Mouse (Mus musculus) brain, embryonic 14.5 days (tissue): ENCODE results near the gene Gm13283.
"Not testable (repeated sequence)": the region's sequence is repeated elsewhere in the genome, so short reads cannot be mapped to it uniquely, and the experiment has no call there.

Experiments used
- CTCF ChIP-seq: fragments of 200-500 bp; IDR thresholded peaks from 2 replicates; pipeline ENCODE4 v1.5.1; 2012; ENCODE audit warnings: inconsistent platforms, mild to moderate bottlenecking, moderate library complexity, borderline replicate concordance; ENCODE audit not compliant: insufficient read depth, insufficient read length; ENCODE audit errors: extremely low read depth
- POLR2A ChIP-seq: fragments of 200-500 bp; IDR thresholded peaks from 2 replicates; pipeline ENCODE4 v1.6.1; 2012; ENCODE audit warnings: mild to moderate bottlenecking, inconsistent platforms, borderline replicate concordance; ENCODE audit not compliant: poor library complexity, insufficient read depth, insufficient read length, severe bottlenecking; ENCODE audit errors: extremely low read depth

DNA sequence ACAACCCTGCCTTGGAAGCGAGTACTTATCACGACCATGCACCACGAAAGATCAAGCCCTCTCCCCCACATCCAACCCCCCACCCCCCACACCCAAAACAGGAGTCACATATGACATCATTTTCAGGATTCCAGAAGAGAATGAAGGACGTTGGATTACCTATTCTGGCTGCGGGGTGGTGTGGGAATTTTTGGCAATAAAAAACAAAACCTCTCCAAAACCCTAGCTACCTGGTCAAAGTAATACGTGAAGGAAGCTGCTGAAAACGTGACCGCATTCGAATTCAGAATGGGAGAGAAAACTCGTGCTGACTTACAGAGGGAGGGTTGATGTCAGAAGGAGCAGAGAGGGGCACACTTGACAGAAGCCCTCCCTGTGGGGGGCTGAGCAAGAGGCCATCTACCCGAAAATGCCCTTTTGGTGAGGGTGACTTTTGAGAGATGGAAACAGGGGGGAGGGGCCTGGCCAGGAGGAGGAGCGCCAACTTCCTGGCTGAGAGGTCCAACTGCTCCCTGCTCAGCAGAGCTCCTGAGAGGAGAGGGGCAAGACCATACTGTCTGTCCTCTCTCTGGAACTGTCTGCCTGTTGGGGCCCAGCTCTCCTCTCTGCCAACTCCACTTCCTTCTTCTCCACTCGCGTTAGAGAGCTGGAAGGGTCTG, at the start of gene Gm13283:
- not testable (repeated sequence) for TF ChIP-seq POLR2A, CTCF
